Mouse (Mus musculus) liver, embryonic 14.5 days (tissue): ENCODE results near the gene Gm16181.

Experiments used
- CTCF ChIP-seq: IDR thresholded peaks from 2 replicates; pipeline ENCODE4 v1.5.1; 2016; ENCODE audit warnings: antibody characterized with exemption, low read depth, control low read depth
- EP300 ChIP-seq: IDR thresholded peaks from 2 replicates; pipeline ENCODE4 v1.6.1; 2016; ENCODE audit warnings: antibody characterized with exemption, low read depth

- TF ChIP-seq EP300 = no peak
- TF ChIP-seq CTCF = no peak
Measured at GRCm38 (mm10) chr17:35239700-35240099, 19.1 kb downstream of the Gm16181 start.
